In genomic region chr9:45664871-45665394, GRCm38 (mm10) we compare ENCODE assay signal across 9 mouse cellular contexts.
DNase-seq lines count a peak whose midpoint lies in the region; ATAC-seq and TF ChIP-seq lines count a peak whose summit lies in the region.
"Had no signal": no experiment of that assay in that cellular context is flagged by ENCODE, and none has a peak within 500 bp of the region (broad histone marks: within the 10 kb centered on the region; RNA-seq: fewer than 3 reads in every experiment).

No protein-coding gene starts in this region.

- TF ChIP-seq EP300 in liver, postnatal 0 days (IDR thresholded peaks at IDR 0.05; ENCODE audit: low read depth), result no peak

- TF ChIP-seq CTCF in gastrocnemius, adult 2 months (IDR thresholded peaks at IDR 0.05), result no peak
- TF ChIP-seq CTCF in intestine, postnatal 0 days (IDR thresholded peaks at IDR 0.05; ENCODE audit: low read depth), result no peak
- TF ChIP-seq CTCF in liver, postnatal 0 days (IDR thresholded peaks at IDR 0.05; ENCODE audit: low read depth), result no peak

- WGBS in hindbrain, embryonic 12.5 days, result 25% methylated on average over 15 of the region's 15 CpGs
- 11% methylated on average over 15 of the region's 15 CpGs for WGBS in midbrain, embryonic 16.5 days
- WGBS in intestine, postnatal 0 days, result 53% methylated on average over 15 of the region's 15 CpGs
- WGBS in liver, postnatal 0 days (ENCODE audit: insufficient replicate concordance), result 70% methylated on average over 15 of the region's 15 CpGs

- peak overlapping the region; percentile 13; the same call in 1 of the 2 replicates for H3K4me2 ChIP-seq in hindbrain, embryonic 12.5 days (replicated peaks)
- peak overlapping the region; percentile 13; the same call in 1 of the 2 replicates for H3K4me2 ChIP-seq in midbrain, embryonic 16.5 days (ENCODE audit: low read length)
- H3K4me2 ChIP-seq in intestine, postnatal 0 days (replicated peaks; ENCODE audit: low read depth), result no peak overlapping the region
- H3K4me2 ChIP-seq in liver, postnatal 0 days (ENCODE audit: low read depth, low read length), result no peak overlapping the region

- H3K4me3 ChIP-seq in gastrocnemius, adult 2 months, result no peak overlapping the region
- no peak overlapping the region for H3K4me3 ChIP-seq in hindbrain, embryonic 12.5 days
- no peak overlapping the region for H3K4me3 ChIP-seq in midbrain, embryonic 16.5 days (ENCODE audit: low read depth, low read length)
- no peak overlapping the region for H3K4me3 ChIP-seq in intestine, postnatal 0 days (ENCODE audit: low read depth, low read length)
- H3K4me3 ChIP-seq in liver, postnatal 0 days (ENCODE audit: low read depth, low read length), result no peak overlapping the region

- ATAC-seq in hindbrain, embryonic 12.5 days (ENCODE audit: low FRiP score), result peak; percentile 82
- ATAC-seq in midbrain, embryonic 16.5 days, result peak; percentile 43; the same call in 1 of the 2 replicates
- ATAC-seq in intestine, postnatal 0 days, result no peak
- ATAC-seq in liver, postnatal 0 days, result no peak

- no peaks in the 10 kb centered on the region for H3K9me3 ChIP-seq in hindbrain, embryonic 12.5 days (replicated peaks)
- no peaks in the 10 kb centered on the region for H3K9me3 ChIP-seq in midbrain, embryonic 16.5 days (replicated peaks; ENCODE audit: control insufficient read depth, low read length, poor library complexity, severe bottlenecking)
- no peaks in the 10 kb centered on the region for H3K9me3 ChIP-seq in intestine, postnatal 0 days (ENCODE audit: control insufficient read depth)
- no peaks in the 10 kb centered on the region for H3K9me3 ChIP-seq in liver, postnatal 0 days (ENCODE audit: low read length)

- no peak overlapping the region; the same call in 1 of the 2 replicates for H3K9ac ChIP-seq in hindbrain, embryonic 12.5 days
- H3K9ac ChIP-seq in midbrain, embryonic 16.5 days (ENCODE audit: low read depth, low read length), result peak overlapping the region; percentile 47; the same call in 1 of the 2 replicates
- no peak overlapping the region for H3K9ac ChIP-seq in intestine, postnatal 0 days (ENCODE audit: low read depth, low read length)
- no peak overlapping the region for H3K9ac ChIP-seq in liver, postnatal 0 days (replicated peaks)

- no peak overlapping the region for H3K27ac ChIP-seq in gastrocnemius, adult 2 months
- peak overlapping the region; percentile 95 for H3K27ac ChIP-seq in hindbrain, embryonic 12.5 days
- H3K27ac ChIP-seq in midbrain, embryonic 16.5 days (ENCODE audit: low read length), result peak overlapping the region; percentile 85
- H3K27ac ChIP-seq in intestine, postnatal 0 days (ENCODE audit: low read depth, low read length), result no peak overlapping the region
- H3K27ac ChIP-seq in liver, postnatal 0 days (ENCODE audit: low read depth), result no peak overlapping the region

- intact Hi-C loops in gastrocnemius, postnatal 14 days (cut with DNase I; ENCODE audit: low total_unique reads), result no loop called here
- intact Hi-C loops in gastrocnemius, adult 2 months (cut with DNase I), result no loop called here

- H3K36me3 ChIP-seq in hindbrain, embryonic 12.5 days, result no peaks in the 10 kb centered on the region
- H3K36me3 ChIP-seq in midbrain, embryonic 16.5 days (ENCODE audit: control insufficient read depth, insufficient read depth, low read length), result no peaks in the 10 kb centered on the region
- no peaks in the 10 kb centered on the region for H3K36me3 ChIP-seq in intestine, postnatal 0 days (ENCODE audit: control insufficient read depth, insufficient read depth)
- H3K36me3 ChIP-seq in liver, postnatal 0 days (replicated peaks; ENCODE audit: insufficient read depth, low read length), result no peaks in the 10 kb centered on the region

- peaks cover 48% of the 10 kb centered on the region for H3K4me1 ChIP-seq in hindbrain, embryonic 12.5 days
- peaks cover 39% of the 10 kb centered on the region for H3K4me1 ChIP-seq in midbrain, embryonic 16.5 days (ENCODE audit: control insufficient read depth, insufficient read depth, low read length)
- no peaks in the 10 kb centered on the region for H3K4me1 ChIP-seq in intestine, postnatal 0 days (replicated peaks; ENCODE audit: control insufficient read depth, insufficient read depth, low read length)
- no peaks in the 10 kb centered on the region for H3K4me1 ChIP-seq in liver, postnatal 0 days (ENCODE audit: insufficient read depth)

- 0 out of 2 replicates have a peak, but pooled peaks cover 3% of the 10 kb centered on the region for H3K27me3 ChIP-seq in hindbrain, embryonic 12.5 days
- no peaks in the 10 kb centered on the region for H3K27me3 ChIP-seq in midbrain, embryonic 16.5 days (ENCODE audit: control insufficient read depth, insufficient read depth, low read depth, low read length)
- no peaks in the 10 kb centered on the region for H3K27me3 ChIP-seq in intestine, postnatal 0 days (replicated peaks; ENCODE audit: control insufficient read depth, insufficient read depth, low read length)
- H3K27me3 ChIP-seq in liver, postnatal 0 days (ENCODE audit: insufficient read depth, low read length), result no peaks in the 10 kb centered on the region

- peak; percentile 33 for DNase-seq in gastrocnemius, postnatal 14 days
- no peak for DNase-seq in gastrocnemius, adult 2 months
- DNase-seq in embryo, embryonic 11 days, result peak; percentile 67
- DNase-seq in liver, postnatal 0 days, result no peak
- DNase-seq in urinary bladder, postnatal 25 days (ENCODE audit: low spot score), result no peak
- DNase-seq: heart, postnatal 36 days had no signal

Comparison
In these comparisons a context has a peak if more than half of its experiments do, and no peak if none do; other contexts are left out.
1. DNase-seq: peak in gastrocnemius, postnatal 14 days (single experiment) and embryo, embryonic 11 days (single experiment); none in gastrocnemius, adult 2 months (single experiment), liver, postnatal 0 days (single experiment) and urinary bladder, postnatal 25 days (single experiment).
2. H3K27ac ChIP-seq: peak in hindbrain, embryonic 12.5 days (single experiment) and midbrain, embryonic 16.5 days (single experiment); none in gastrocnemius, adult 2 months (single experiment), intestine, postnatal 0 days (single experiment) and liver, postnatal 0 days (single experiment).
3. ATAC-seq: peak in hindbrain, embryonic 12.5 days (single experiment) and midbrain, embryonic 16.5 days (single experiment); none in intestine, postnatal 0 days (single experiment) and liver, postnatal 0 days (single experiment).
4. H3K4me2 ChIP-seq: peak in hindbrain, embryonic 12.5 days (single experiment) and midbrain, embryonic 16.5 days (single experiment); none in intestine, postnatal 0 days (single experiment) and liver, postnatal 0 days (single experiment).